Mouse (Mus musculus) CH12.LX (cell line): ENCODE data around the gene Wdr24. TPM values are rescaled to one million over a fixed set of nuclear protein-coding genes. Genes with fewer than 3 reads are reported as not detected.

Experiments used
- DNase-seq: peaks from one replicate; pipeline ENCODE4 v3.0.0-alpha.2; 2013; ENCODE audit errors: extremely low read depth
- H3K27ac ChIP-seq: 2 replicates; pipeline ENCODE4 v1.5.1; 2012; ENCODE audit warnings: low read depth, mild to moderate bottlenecking, control low read depth, moderate library complexity; ENCODE audit not compliant: insufficient read depth
- H3K27me3 ChIP-seq: replicated peaks from 2 replicates; pipeline ENCODE3; 2012; ENCODE audit warnings: inconsistent platforms
- H3K36me3 ChIP-seq, 2 experiments: replicated peaks in 1 of 2; 2 replicates each; pipeline versions ENCODE3 to v1.6.1; 2012; ENCODE audit warnings: inconsistent platforms in 1 of 2, low read length in 1 of 2, mild to moderate bottlenecking in 1 of 2, mixed read lengths in 1 of 2, moderate library complexity in 1 of 2; ENCODE audit not compliant: control insufficient read depth in 1 of 2, insufficient read depth in 1 of 2
- H3K4me1 ChIP-seq, 2 experiments: 2 replicates each; pipeline ENCODE4 v1.6.1; 2012; ENCODE audit warnings: inconsistent platforms in 1 of 2, moderate library complexity in 1 of 2; ENCODE audit not compliant: insufficient read depth in 2 of 2, control insufficient read depth in 1 of 2
- H3K4me2 ChIP-seq: 2 replicates; pipeline ENCODE4 v1.6.1; 2012; ENCODE audit warnings: low read depth, mild to moderate bottlenecking, control low read depth; ENCODE audit not compliant: poor library complexity, insufficient read depth, severe bottlenecking
- H3K4me3 ChIP-seq, 3 experiments: fragments of 150-350 bp in 1 of 3; sonication (generic) in 1 of 3; replicated peaks in 1 of 3; 2 replicates each; pipeline versions ENCODE3 to v1.5.1; 2011 to 2012; ENCODE audit warnings: low read depth in 2 of 3, low read length in 2 of 3, mild to moderate bottlenecking in 2 of 3, moderate library complexity in 2 of 3, control low read depth in 1 of 3, improper control_type of control experiment in 1 of 3, inconsistent platforms in 1 of 3, mixed read lengths in 1 of 3; ENCODE audit not compliant: poor library complexity in 1 of 3
- H3K79me2 ChIP-seq: replicated peaks from 2 replicates; pipeline ENCODE4 v1.6.1; 2012; ENCODE audit warnings: mild to moderate bottlenecking, moderate library complexity; ENCODE audit not compliant: control insufficient read depth, poor library complexity, insufficient read depth, severe bottlenecking; ENCODE audit errors: extremely low read depth
- H3K9ac ChIP-seq: 2 replicates; pipeline ENCODE4 v1.6.1; 2012; ENCODE audit warnings: low read depth, mild to moderate bottlenecking, control low read depth, moderate library complexity; ENCODE audit not compliant: insufficient read depth
- H3K9me3 ChIP-seq: replicated peaks from 2 replicates; pipeline ENCODE3; 2012; ENCODE audit warnings: low read length, inconsistent platforms, mixed read lengths
- CHD2 ChIP-seq: IDR thresholded peaks from 2 replicates; pipeline ENCODE4 v1.6.1; 2011; ENCODE audit warnings: low read length, improper control_type of control experiment
- CTCF ChIP-seq, 2 experiments: IDR thresholded peaks in 1 of 2; conservative IDR thresholded peaks in 1 of 2; 2 replicates each; pipeline ENCODE4 v1.5.1; 2011 to 2012; ENCODE audit warnings: low read depth in 2 of 2, low read length in 2 of 2, improper control_type of control experiment in 1 of 2, inconsistent platforms in 1 of 2, mild to moderate bottlenecking in 1 of 2, moderate library complexity in 1 of 2
- ELF1 ChIP-seq: IDR thresholded peaks from 2 replicates; pipeline ENCODE4 v1.6.1; 2014; ENCODE audit warnings: low read depth, mild to moderate bottlenecking, inconsistent platforms, low read length, improper control_type of control experiment
- EP300 ChIP-seq: IDR thresholded peaks from 2 replicates; pipeline ENCODE4 v1.6.1; 2011; ENCODE audit warnings: low read length, improper control_type of control experiment
- HCFC1 ChIP-seq: IDR thresholded peaks from 2 replicates; pipeline ENCODE4 v1.6.1; 2012; ENCODE audit warnings: low read depth, mild to moderate bottlenecking, inconsistent platforms, low read length, improper control_type of control experiment
- JUND ChIP-seq: conservative IDR thresholded peaks from 2 replicates; pipeline ENCODE4 v1.6.1; 2011; ENCODE audit warnings: low read depth, low read length, improper control_type of control experiment
- KAT2A ChIP-seq: IDR thresholded peaks from 2 replicates; pipeline ENCODE4 v1.6.1; 2012; ENCODE audit warnings: low read length, improper control_type of control experiment, inconsistent platforms; ENCODE audit not compliant: insufficient replicate concordance
- MAFK ChIP-seq: IDR thresholded peaks from 2 replicates; pipeline ENCODE4 v1.6.1; 2011; ENCODE audit warnings: low read length, improper control_type of control experiment; ENCODE audit not compliant: insufficient replicate concordance
- MAX ChIP-seq: IDR thresholded peaks from 2 replicates; pipeline ENCODE4 v1.6.1; 2011; ENCODE audit warnings: low read length, improper control_type of control experiment
- MEF2A ChIP-seq: IDR thresholded peaks from 2 replicates; pipeline ENCODE4 v1.6.1; 2014; ENCODE audit warnings: low read depth, mild to moderate bottlenecking, inconsistent platforms, low read length, improper control_type of control experiment, borderline replicate concordance
- NELFE ChIP-seq: IDR thresholded peaks from 2 replicates; pipeline ENCODE4 v1.6.1; 2011; ENCODE audit warnings: low read depth, low read length, improper control_type of control experiment
- NRF1 ChIP-seq: IDR thresholded peaks from 2 replicates; pipeline ENCODE4 v1.6.1; 2014; ENCODE audit warnings: low read depth, mild to moderate bottlenecking, inconsistent platforms, low read length, improper control_type of control experiment, moderate library complexity
- PAX5 ChIP-seq: IDR thresholded peaks from 2 replicates; pipeline ENCODE4 v1.6.1; 2012; ENCODE audit warnings: low read length, inconsistent platforms, mixed read lengths
- POLR2A ChIP-seq: IDR thresholded peaks from 2 replicates; pipeline ENCODE4 v1.6.1; 2011; ENCODE audit warnings: low read depth, mild to moderate bottlenecking, improper control_type of control experiment, low read length
- RCOR1 ChIP-seq: conservative IDR thresholded peaks from 2 replicates; pipeline ENCODE4 v1.6.1; 2012; ENCODE audit warnings: low read depth, mild to moderate bottlenecking, inconsistent platforms, low read length, improper control_type of control experiment
- SIN3A ChIP-seq: IDR thresholded peaks from 2 replicates; pipeline ENCODE4 v1.6.1; 2012; ENCODE audit warnings: low read length, improper control_type of control experiment, inconsistent platforms
- SMC3 ChIP-seq: IDR thresholded peaks from 2 replicates; pipeline ENCODE4 v1.6.1; 2011; ENCODE audit warnings: low read depth, low read length, improper control_type of control experiment
- TBP ChIP-seq: conservative IDR thresholded peaks from 2 replicates; pipeline ENCODE4 v1.6.1; 2011; ENCODE audit warnings: low read depth, low read length, improper control_type of control experiment
- UBTF ChIP-seq: IDR thresholded peaks from 2 replicates; pipeline ENCODE4 v1.6.1; 2012; ENCODE audit warnings: low read depth, mild to moderate bottlenecking, inconsistent platforms, low read length, improper control_type of control experiment, moderate library complexity
- USF1 ChIP-seq: IDR thresholded peaks from 2 replicates; pipeline ENCODE4 v1.6.1; 2014; ENCODE audit warnings: low read depth, mild to moderate bottlenecking, inconsistent platforms, low read length, improper control_type of control experiment
- USF2 ChIP-seq: conservative IDR thresholded peaks from 2 replicates; pipeline ENCODE4 v1.6.1; 2011; ENCODE audit warnings: low read depth, low read length, improper control_type of control experiment
- ZMIZ1 ChIP-seq: IDR thresholded peaks from 2 replicates; pipeline ENCODE4 v1.6.1; 2012; ENCODE audit warnings: low read depth, mild to moderate bottlenecking, inconsistent platforms, low read length, improper control_type of control experiment
- dilution Hi-C: fragments of 300-500 bp; cut with MboI; formaldehyde crosslinking; loops from 2 replicates; pipeline ENCODE4 v1.14.3; 2020; ENCODE audit warnings: low sequenced_read_pairs; ENCODE audit not compliant: extremely low pct_unique_long_range_greater_than_20kb, extremely low pct_ligation_motif_present
- in situ Hi-C: fragments of 300-500 bp; cut with MboI; formaldehyde crosslinking; loops from 3 replicates; pipeline ENCODE4 v1.14.3; 2019; ENCODE audit warnings: low sequenced_read_pairs, low pct_ligation_motif_present, low pct_unique_long_range_greater_than_20kb, mixed read lengths
- polyA plus RNA-seq: library from polyadenylated mRNA; unstranded; fragments of >175 nt; gene quantifications from 2 replicates; pipeline ENCODE4 v1.2.1, GENCODE M21; 2012; ENCODE audit warnings: low read depth; ENCODE audit not compliant: insufficient read length
- total RNA-seq, 2 experiments: library from RNA; depleted of rRNA; stranded (reverse); fragments of 300-350 nt in 1 of 2; fragments of >200 nt in 1 of 2; gene quantifications; 2 replicates each; pipeline ENCODE4 v1.2.3; 2012 to 2014

Wdr24 gene
- total and polyA plus RNA-seq, 3 experiments = 20.4 to 28.6 (median 20.9) TPM

- H3K27me3 ChIP-seq = peaks cover 76% of the 10 kb centered on the region
- TF ChIP-seq SMC3 (no peak), ZMIZ1 (no peak), SIN3A (no peak), TBP (no peak), HCFC1 (no peak), NRF1 (no peak), MAX (no peak), CTCF (conservative IDR thresholded peaks at IDR 0.05 in 1 of 2, IDR thresholded peaks at IDR 0.05 in 1 of 2; ENCODE audit: low read depth in 2 of 2, low read length in 2 of 2) (no peak), JUND (no peak), USF2 (no peak), UBTF (no peak), MAFK (no peak), POLR2A (no peak)
- no peaks in the 10 kb centered on the region for H3K79me2 ChIP-seq
- no peak overlapping the region for H3K4me2 ChIP-seq
- dilution Hi-C loops = no loop called here
- H3K36me3 ChIP-seq = no peaks in the 10 kb centered on the region
- DNase-seq = no peak
- no peaks in the 10 kb centered on the region for H3K9me3 ChIP-seq
- no peak overlapping the region for H3K4me3 ChIP-seq
- H3K27ac ChIP-seq = no peak overlapping the region
- no peak overlapping the region for H3K9ac ChIP-seq
- no peaks in the 10 kb centered on the region for H3K4me1 ChIP-seq
- in situ Hi-C loops = no loop called here
These were observed 13.7 kb upstream of the Wdr24 start for GRCm38 (mm10) chr17:25809606-25810340.

GRCm38 (mm10) chr17:25810890-25811289, 12.5 kb upstream of the Wdr24 start:
- dilution Hi-C loops = no loop called here
- Histone ChIP-seq H3K4me1 (no peaks in the 10 kb centered on the region), H3K27me3 (peaks cover 82% of the 10 kb centered on the region), H3K4me3 (no peak overlapping the region), H3K9ac (no peak overlapping the region), H3K36me3 (no peaks in the 10 kb centered on the region), H3K9me3 (no peaks in the 10 kb centered on the region), H3K27ac (no peak overlapping the region), H3K4me2 (no peak overlapping the region), H3K79me2 (no peaks in the 10 kb centered on the region)
- in situ Hi-C loops = no loop called here
- no peak for DNase-seq
- TF ChIP-seq HCFC1 (no peak), EP300 (no peak), KAT2A (no peak), NELFE (no peak), ELF1 (no peak), USF2 (no peak), SMC3 (no peak), USF1 (no peak), PAX5 (no peak), TBP (no peak), RCOR1 (no peak), CHD2 (no peak), MEF2A (no peak)
